Mouse (Mus musculus) embryonic facial prominence, embryonic 14.5 days (tissue): ENCODE results near the gene Clp1. TPM values are rescaled to one million over a fixed set of nuclear protein-coding genes. Genes with fewer than 3 reads are reported as not detected.

Experiments
- ATAC-seq: fragments of 200-750 bp; cut with Nextera tagmentation; 2 replicates; pipeline ENCODE4 v1.8.0; 2017; ENCODE audit warnings: low read depth, moderate number of reproducible peaks, moderate TSS enrichment
- DNase-seq: peaks from one replicate; pipeline ENCODE4 v3.0.0-alpha.2; 2015; ENCODE audit warnings: low spot score
- H3K27ac ChIP-seq: fragments of 300-500 bp; sonication (generic); replicated peaks from 2 replicates; pipeline ENCODE4 v1.5.1; 2014; ENCODE audit warnings: low read depth, mild to moderate bottlenecking, low read length, moderate library complexity
- H3K27me3 ChIP-seq: fragments of 300-500 bp; sonication (generic); replicated peaks from 2 replicates; pipeline ENCODE4 v1.6.1; 2014; ENCODE audit warnings: low read length; ENCODE audit not compliant: control insufficient read depth, insufficient read depth
- H3K36me3 ChIP-seq: fragments of 300-500 bp; sonication (generic); 2 replicates; pipeline ENCODE4 v1.6.1; 2014; ENCODE audit warnings: low read length, mixed read lengths; ENCODE audit not compliant: control insufficient read depth, insufficient read depth
- H3K4me1 ChIP-seq: fragments of 300-500 bp; sonication (generic); 2 replicates; pipeline ENCODE4 v1.6.1; 2014; ENCODE audit warnings: antibody characterized with exemption, low read length; ENCODE audit not compliant: control insufficient read depth, insufficient read depth
- H3K4me2 ChIP-seq: fragments of 300-500 bp; sonication (generic); 2 replicates; pipeline ENCODE4 v1.6.1; 2014; ENCODE audit warnings: low read depth, mild to moderate bottlenecking, low read length, moderate library complexity, mixed read lengths
- H3K4me3 ChIP-seq: fragments of 300-500 bp; sonication (generic); 2 replicates; pipeline ENCODE4 v1.5.1; 2014; ENCODE audit warnings: low read depth, mild to moderate bottlenecking, low read length
- H3K9ac ChIP-seq: fragments of 300-500 bp; sonication (generic); 2 replicates; pipeline ENCODE4 v1.6.1; 2014; ENCODE audit warnings: low read depth, mild to moderate bottlenecking, low read length, moderate library complexity, mixed read lengths
- H3K9me3 ChIP-seq: fragments of 300-500 bp; sonication (generic); 2 replicates; pipeline ENCODE4 v1.6.1; 2016; ENCODE audit warnings: low read length; ENCODE audit not compliant: control insufficient read depth
- WGBS: fragments of 180-500 bp; shearing (Covaris S2); extraction: QIAGEN DNeasy Blood & Tissue Kit; methylation state at CpG from one replicate; pipeline ENCODE4 v1.1.7; 2014; 5-methylcytosine and 5-hydroxymethylcytosine counted together
- polyA plus RNA-seq: library from polyadenylated mRNA; unstranded; fragments of >200 nt; fragmentation: Nextera tagmentation; extraction: Ambion mirVana; gene quantifications from 2 replicates; pipeline ENCODE4 v1.2.1, GENCODE M21; 2014

The Clp1 gene
- polyA plus RNA-seq, 1 experiment from 2014 or later: 22.6 TPM

GRCm38 (mm10) chr2:84761840-84762239 lies 34.7 kb upstream of the Clp1 start:
- Histone ChIP-seq H3K9me3 (no peaks in the 10 kb centered on the region), H3K27ac (no peak overlapping the region), H3K4me2 (no peak overlapping the region), H3K4me3 (no peak overlapping the region), H3K4me1 (no peaks in the 10 kb centered on the region), H3K27me3 (no peaks in the 10 kb centered on the region), H3K36me3 (no peaks in the 10 kb centered on the region), H3K9ac (no peak overlapping the region)
- DNase-seq (no peak), ATAC-seq (no peak)
- 90% methylated on average over 1 of the region's 1 CpGs for WGBS

GRCm38 (mm10) chr2:84761309-84761708 lies 34.2 kb upstream of the Clp1 start:
- WGBS: 89% methylated on average over 3 of the region's 3 CpGs
- Histone ChIP-seq H3K9me3 (no peaks in the 10 kb centered on the region), H3K4me1 (no peaks in the 10 kb centered on the region), H3K4me2 (no peak overlapping the region), H3K36me3 (no peaks in the 10 kb centered on the region), H3K4me3 (no peak overlapping the region), H3K27ac (no peak overlapping the region), H3K9ac (no peak overlapping the region), H3K27me3 (no peaks in the 10 kb centered on the region)
- no peak for DNase-seq
- ATAC-seq: no peak

GRCm38 (mm10) chr2:84760777-84761176 lies 33.6 kb upstream of the Clp1 start:
- no peak overlapping the region for H3K4me2 ChIP-seq
- H3K27me3 ChIP-seq: no peaks in the 10 kb centered on the region
- no peaks in the 10 kb centered on the region for H3K36me3 ChIP-seq
- no peak overlapping the region for H3K27ac ChIP-seq
- no peaks in the 10 kb centered on the region for H3K4me1 ChIP-seq
- H3K4me3 ChIP-seq: no peak overlapping the region
- no peak overlapping the region for H3K9ac ChIP-seq
- no peaks in the 10 kb centered on the region for H3K9me3 ChIP-seq
- no peak for ATAC-seq
- DNase-seq: no peak
- WGBS: 66% methylated on average over 8 of the region's 8 CpGs

- Histone ChIP-seq H3K9ac (no peak overlapping the region), H3K4me3 (no peak overlapping the region), H3K27me3 (no peaks in the 10 kb centered on the region), H3K27ac (no peak overlapping the region), H3K36me3 (no peaks in the 10 kb centered on the region), H3K4me1 (no peaks in the 10 kb centered on the region), H3K4me2 (no peak overlapping the region), H3K9me3 (no peaks in the 10 kb centered on the region)
- 0% methylated on average over 2 of the region's 2 CpGs for WGBS
- peak; percentile 74 for DNase-seq
- peak; percentile 50; the same call in 1 of the 2 replicates for ATAC-seq
Observed at GRCm38 (mm10) chr2:84758542-84759127, 31.5 kb upstream of the Clp1 start.

- Histone ChIP-seq H3K27me3 (no peaks in the 10 kb centered on the region), H3K4me2 (no peak overlapping the region), H3K4me3 (no peak overlapping the region), H3K27ac (no peak overlapping the region), H3K9me3 (no peaks in the 10 kb centered on the region), H3K9ac (no peak overlapping the region), H3K36me3 (no peaks in the 10 kb centered on the region), H3K4me1 (no peaks in the 10 kb centered on the region)
- WGBS: 64% methylated on average over 7 of the region's 7 CpGs
- ATAC-seq (no peak), DNase-seq (no peak)
Observed at GRCm38 (mm10) chr2:84757026-84757682, 30.0 kb upstream of the Clp1 start.

GRCm38 (mm10) chr2:84756245-84756644 lies 29.1 kb upstream of the Clp1 start:
- ATAC-seq: no peak
- Histone ChIP-seq H3K9me3 (no peaks in the 10 kb centered on the region), H3K4me2 (no peak overlapping the region), H3K4me3 (no peak overlapping the region), H3K4me1 (no peaks in the 10 kb centered on the region), H3K9ac (no peak overlapping the region), H3K27ac (no peak overlapping the region), H3K36me3 (no peaks in the 10 kb centered on the region), H3K27me3 (no peaks in the 10 kb centered on the region)
- 62% methylated on average over 5 of the region's 5 CpGs for WGBS
- DNase-seq: no peak

- no peak overlapping the region for H3K27ac ChIP-seq
- H3K4me3 ChIP-seq: no peak overlapping the region
- WGBS: 62% methylated on average over 6 of the region's 6 CpGs
- H3K4me2 ChIP-seq: no peak overlapping the region
- H3K36me3 ChIP-seq: no peaks in the 10 kb centered on the region
- H3K9ac ChIP-seq: no peak overlapping the region
- no peaks in the 10 kb centered on the region for H3K4me1 ChIP-seq
- no peaks in the 10 kb centered on the region for H3K27me3 ChIP-seq
- DNase-seq (peak; percentile 78), ATAC-seq (peak; percentile 55; the same call in 1 of the 2 replicates)
- H3K9me3 ChIP-seq: no peaks in the 10 kb centered on the region
Observed at GRCm38 (mm10) chr2:84750115-84750514, 23.0 kb upstream of the Clp1 start.

- WGBS: 0% methylated on average over 10 of the region's 10 CpGs
- DNase-seq (peak; percentile 84), ATAC-seq (peak; percentile 32)
- Histone ChIP-seq H3K27ac (peak overlapping the region; percentile 99), H3K36me3 (peaks cover 9% of the 10 kb centered on the region; the same call in 1 of the 2 replicates), H3K27me3 (no peaks in the 10 kb centered on the region), H3K4me1 (peaks cover 28% of the 10 kb centered on the region), H3K9ac (peak overlapping the region; percentile 99), H3K4me2 (peak overlapping the region; percentile 70), H3K4me3 (peak overlapping the region; percentile 91), H3K9me3 (no peaks in the 10 kb centered on the region)
Observed at GRCm38 (mm10) chr2:84744126-84744525, 17.0 kb upstream of the Clp1 start.

GRCm38 (mm10) chr2:84743561-84743960 lies 16.4 kb upstream of the Clp1 start, which contains the start of gene Gm19426:
Gm19426 (minus strand) TSS chr2:84743655.
- no peaks in the 10 kb centered on the region for H3K27me3 ChIP-seq
- 1% methylated on average over 25 of the region's 25 CpGs for WGBS
- no peaks in the 10 kb centered on the region for H3K9me3 ChIP-seq
- peaks cover 9% of the 10 kb centered on the region; the same call in 1 of the 2 replicates for H3K36me3 ChIP-seq
- H3K4me1 ChIP-seq: peaks cover 30% of the 10 kb centered on the region
- peak within 1 kb of the TSS; percentile 91 for H3K4me3 ChIP-seq
- H3K27ac ChIP-seq: peak within 1 kb of the TSS; percentile 99
- H3K4me2 ChIP-seq: peak within 1 kb of the TSS; percentile 70
- DNase-seq: peak; percentile 99
- H3K9ac ChIP-seq: peak within 1 kb of the TSS; percentile 99
- ATAC-seq: peak; percentile 92
